ENCODE assay signal across 14 mouse cellular contexts in genomic region chr15:8586822-8587281, GRCm38 (mm10).
DNase-seq lines count a peak whose midpoint lies in the region; ATAC-seq lines count a peak whose summit lies in the region.
"Had no signal": no experiment of that assay in that cellular context is flagged by ENCODE, and none has a peak within 500 bp of the region (broad histone marks: within the 10 kb centered on the region; RNA-seq: fewer than 3 reads in every experiment).

No protein-coding gene starts in this region.

- no peak; the same call in 1 of the 2 replicates for ATAC-seq in midbrain, embryonic 14.5 days (ENCODE audit: low FRiP score, low TSS enrichment)
- ATAC-seq: CD4-positive, CD25-positive, alpha-beta regulatory T cell, adult 4 months had no signal

- 44% methylated on average over 9 of the region's 9 CpGs for WGBS in embryonic facial prominence, embryonic 10.5 days
- 61% methylated on average over 9 of the region's 9 CpGs for WGBS in midbrain, embryonic 14.5 days

- H3K4me2 ChIP-seq in midbrain, embryonic 14.5 days (ENCODE audit: low read length), result no peak overlapping the region
- H3K4me2 ChIP-seq: heart, embryonic 11.5 days; neural tube, embryonic 12.5 days had no signal

- no peaks in the 10 kb centered on the region for H3K36me3 ChIP-seq in embryonic facial prominence, embryonic 10.5 days (replicated peaks)
- H3K36me3 ChIP-seq in midbrain, embryonic 14.5 days (ENCODE audit: control insufficient read depth, insufficient read depth, low read length), result no peaks in the 10 kb centered on the region
- H3K36me3 ChIP-seq: neural tube, embryonic 12.5 days had no signal

- DNase-seq in heart, adult 11 months, result peak; percentile 78
- DNase-seq in heart, adult 18-20 months, result no peak
- peak; percentile 74 for DNase-seq in embryonic facial prominence, embryonic 10.5 days (ENCODE audit: low spot score)
- peak; percentile 16 to 17 for DNase-seq in gastrocnemius, adult 8-10 months (ENCODE audit: low spot score in 2 of 2)
- peak; percentile 47 for DNase-seq in midbrain, embryonic 14.5 days
- no peak for DNase-seq in thymus, postnatal 0 days (ENCODE audit: low spot score)
- no peak for DNase-seq in lung, postnatal 14 days
- DNase-seq in layer of hippocampus, postnatal 10 days (ENCODE audit: low spot score in 2 of 2), result no peak
- DNase-seq: heart, postnatal 4 days; kidney, adult 11 months; thymus, adult 18-20 months had no signal

- no peaks in the 10 kb centered on the region for H3K27me3 ChIP-seq in embryonic facial prominence, embryonic 10.5 days (replicated peaks; ENCODE audit: low read depth, poor library complexity, severe bottlenecking)
- H3K27me3 ChIP-seq in midbrain, embryonic 14.5 days (ENCODE audit: control insufficient read depth, insufficient read depth, low read length), result no peaks in the 10 kb centered on the region
- H3K27me3 ChIP-seq: neural tube, embryonic 12.5 days had no signal

- no peak overlapping the region for H3K9ac ChIP-seq in midbrain, embryonic 14.5 days (replicated peaks; ENCODE audit: low read length)
- H3K9ac ChIP-seq: neural tube, embryonic 12.5 days had no signal

- peak overlapping the region; percentile 68 for H3K27ac ChIP-seq in embryonic facial prominence, embryonic 10.5 days (replicated peaks)
- no peak overlapping the region for H3K27ac ChIP-seq in midbrain, embryonic 14.5 days (replicated peaks; ENCODE audit: low read depth, low read length)
- H3K27ac ChIP-seq: neural tube, embryonic 12.5 days had no signal

- H3K4me3 ChIP-seq in embryonic facial prominence, embryonic 10.5 days, result no peak overlapping the region
- H3K4me3 ChIP-seq in midbrain, embryonic 14.5 days (replicated peaks; ENCODE audit: low read depth, low read length), result no peak overlapping the region
- H3K4me3 ChIP-seq: neural tube, embryonic 12.5 days had no signal

- H3K9me3 ChIP-seq in embryonic facial prominence, embryonic 10.5 days, result no peaks in the 10 kb centered on the region
- no peaks in the 10 kb centered on the region for H3K9me3 ChIP-seq in midbrain, embryonic 14.5 days (ENCODE audit: control insufficient read depth, low read length)
- H3K9me3 ChIP-seq: neural tube, embryonic 12.5 days had no signal

- peaks cover 23% of the 10 kb centered on the region for H3K4me1 ChIP-seq in embryonic facial prominence, embryonic 10.5 days
- no peaks in the 10 kb centered on the region for H3K4me1 ChIP-seq in midbrain, embryonic 14.5 days (ENCODE audit: control insufficient read depth, insufficient read depth, low read length)
- H3K4me1 ChIP-seq: neural tube, embryonic 12.5 days had no signal

Comparison
In these comparisons a context has a peak if more than half of its experiments do, and no peak if none do; other contexts are left out.
1. DNase-seq: peak in heart, adult 11 months (single experiment), embryonic facial prominence, embryonic 10.5 days (single experiment), gastrocnemius, adult 8-10 months (2 of 2) and midbrain, embryonic 14.5 days (single experiment); none in heart, adult 18-20 months (0 of 2), thymus, postnatal 0 days (single experiment), lung, postnatal 14 days (single experiment) and layer of hippocampus, postnatal 10 days (0 of 2).